Mouse (Mus musculus) testis, postnatal 10 days (tissue): ENCODE data around the gene Strbp.
"Not testable (repeated sequence)": the region's sequence is repeated elsewhere in the genome, so short reads cannot be mapped to it uniquely, and the experiment has no call there.

Source experiments
- DNase-seq: peaks from one replicate; pipeline ENCODE4 v3.0.0; 2021; ENCODE audit warnings: low spot score

Gene Strbp

GRCm38 (mm10) chr2:37519286-37519640 is 184.4 kb downstream of the Strbp start:
- DNase-seq: no peak

DNA sequence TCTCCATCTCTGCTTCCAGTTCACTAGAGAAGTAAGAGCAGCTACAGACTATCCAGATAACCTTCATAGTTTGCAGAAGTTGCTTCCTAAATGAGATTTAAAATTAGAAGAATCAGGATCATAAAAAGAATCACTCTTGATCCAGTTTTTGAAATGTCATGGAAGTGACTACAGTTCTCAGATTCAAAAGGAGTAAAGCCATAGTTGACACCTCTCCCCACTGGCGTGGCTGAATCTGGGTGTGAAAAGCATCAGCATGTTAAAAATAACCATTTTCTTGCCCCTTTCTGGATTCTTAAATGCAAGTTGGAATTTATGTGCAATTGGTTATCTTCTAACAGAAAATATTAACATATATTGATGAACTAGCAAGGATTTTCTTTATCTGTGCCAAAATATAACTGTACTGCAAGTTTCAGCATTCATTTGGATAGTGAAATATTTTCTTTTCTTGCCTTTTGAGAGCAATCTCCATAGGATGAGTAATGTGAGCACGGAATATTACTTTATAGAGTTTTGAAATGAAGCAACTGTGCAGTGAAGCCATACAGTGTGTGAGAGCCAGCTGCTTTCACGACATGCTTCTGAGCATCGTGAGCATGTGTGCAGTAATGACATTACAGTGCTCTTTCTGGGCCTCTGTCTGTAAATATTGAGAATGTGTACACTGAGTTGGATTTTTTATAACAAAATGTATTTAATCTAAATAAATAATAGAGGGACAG is 184.9 kb downstream of the Strbp start:
- DNase-seq: no peak

DNA sequence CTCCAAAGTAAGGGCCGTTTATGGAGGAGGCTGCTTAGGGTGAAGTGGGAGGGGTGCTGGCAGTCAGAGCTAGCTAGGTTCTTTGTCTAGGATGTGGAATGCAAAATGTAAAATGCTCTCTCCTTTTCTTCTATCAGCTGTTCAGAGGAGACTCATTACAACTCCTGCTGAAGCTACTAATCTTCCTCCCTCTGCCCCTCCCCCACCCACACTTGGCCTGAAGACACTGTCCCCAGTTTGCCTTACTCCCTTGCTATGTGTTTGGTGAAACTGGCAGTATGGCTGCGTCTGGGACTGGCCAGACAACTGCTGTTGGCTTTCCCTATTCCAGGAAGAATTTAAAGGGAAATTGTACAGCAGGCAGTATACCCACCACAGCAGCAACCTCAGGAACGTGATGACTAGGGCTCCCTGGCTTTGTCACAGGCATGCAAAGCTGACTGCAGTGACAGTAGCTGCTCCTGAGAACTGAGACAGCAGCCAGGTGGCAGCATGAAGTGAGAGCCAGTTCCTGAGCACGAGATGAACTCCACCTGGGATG is 186.7 kb downstream of the Strbp start:
- DNase-seq: peak; percentile 58

DNA sequence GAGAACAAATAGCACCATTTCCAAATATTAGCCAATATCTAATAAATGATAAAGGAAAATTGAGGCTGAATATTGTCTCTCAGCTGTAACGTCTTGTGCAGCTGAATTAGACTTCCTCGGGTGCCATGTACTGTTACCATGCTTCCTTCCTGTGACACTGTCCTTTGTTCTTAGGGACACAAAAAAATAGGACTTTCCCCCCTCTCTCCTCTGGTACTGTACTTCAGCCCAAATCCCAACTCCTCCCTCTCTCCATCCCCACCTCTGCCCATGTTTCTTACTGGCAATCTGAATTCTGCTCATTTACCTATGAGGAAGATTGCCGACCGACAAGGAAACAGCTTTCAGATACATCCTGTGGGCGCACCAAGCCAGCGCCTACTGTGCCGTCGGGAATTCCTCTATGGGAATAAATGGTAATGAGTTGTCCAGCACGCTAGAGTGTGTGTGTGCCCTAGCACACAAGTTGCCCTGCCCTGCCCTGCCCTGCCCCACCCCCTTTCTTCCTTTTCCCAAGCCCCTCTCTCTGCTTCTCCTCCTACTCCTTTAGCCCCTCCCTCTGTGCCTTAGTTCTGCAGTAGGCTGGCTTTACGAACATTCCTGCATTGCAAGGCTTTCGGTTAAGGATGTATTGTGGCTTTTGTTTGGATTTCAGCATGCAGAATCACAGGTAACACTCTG is 187.5 kb downstream of the Strbp start, which contains the start of gene Gpr21:
Gene Gpr21 (plus strand): TSS at position 303 of the 681 bp plus-strand sequence.
- no peak for DNase-seq

GRCm38 (mm10) chr2:37511134-37511901 is 192.3 kb downstream of the Strbp start:
- no peak for DNase-seq

DNA sequence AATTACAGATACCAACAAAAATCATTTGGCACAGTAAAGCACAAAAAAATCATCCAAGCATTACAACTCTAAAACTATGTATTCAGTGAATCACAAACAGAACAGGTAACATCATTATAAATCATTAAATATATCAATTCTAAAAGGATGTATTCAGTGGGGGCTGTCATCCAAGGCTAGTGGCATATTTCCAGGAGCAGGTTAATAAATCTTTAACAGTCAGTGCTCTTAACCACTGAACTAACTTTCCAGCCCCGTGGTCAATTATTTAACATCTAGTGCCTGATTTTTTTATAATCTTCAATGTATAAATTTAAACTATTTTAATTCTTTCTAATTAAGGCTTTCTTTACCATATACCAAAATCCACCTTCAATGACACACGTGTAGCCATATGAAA is 197.8 kb downstream of the Strbp start:
- not testable (repeated sequence) for DNase-seq

GRCm38 (mm10) chr2:37497321-37497720 is 206.3 kb downstream of the Strbp start:
- DNase-seq: no peak

DNA sequence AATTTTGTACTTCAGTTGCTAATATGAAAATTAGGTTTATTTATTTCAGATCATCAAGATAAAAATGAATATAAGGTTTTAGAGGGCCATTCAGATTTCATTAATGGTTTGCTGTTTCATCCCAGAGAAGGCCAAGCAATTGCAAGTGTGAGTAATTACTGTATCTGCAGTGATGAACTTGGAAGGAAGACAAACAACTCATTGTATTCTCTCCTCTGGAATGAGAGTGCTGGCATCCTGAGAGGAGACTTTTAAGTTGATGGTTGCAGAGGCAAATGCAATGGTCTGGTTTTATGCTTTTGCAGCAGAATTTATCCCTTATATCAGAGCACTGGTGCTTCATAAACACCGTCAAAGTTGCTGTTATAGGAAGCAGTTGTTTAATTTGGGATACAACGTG is 214.7 kb downstream of the Strbp start:
- DNase-seq: no peak

- no peak for DNase-seq
These were observed 217.3 kb downstream of the Strbp start for GRCm38 (mm10) chr2:37486408-37486807.

DNA sequence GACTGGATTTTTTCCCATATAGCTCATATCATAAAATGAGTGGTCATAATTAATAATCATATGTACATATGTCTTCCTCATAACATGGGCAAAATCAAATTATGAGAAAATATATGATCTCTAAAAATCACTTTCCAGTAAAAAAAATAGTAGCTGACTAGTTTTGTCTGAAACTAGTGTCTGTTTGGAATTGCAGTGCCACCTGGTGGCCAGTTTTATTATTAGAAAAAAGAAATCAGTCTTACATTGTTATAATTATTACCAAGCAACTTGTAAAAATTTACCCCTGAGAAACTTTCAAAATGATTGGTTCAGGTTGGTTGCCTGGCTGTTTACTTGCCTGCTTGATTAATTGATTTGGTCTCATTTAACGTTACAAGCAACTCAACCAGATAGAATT is 218.3 kb downstream of the Strbp start:
- peak; percentile 46 for DNase-seq

DNA sequence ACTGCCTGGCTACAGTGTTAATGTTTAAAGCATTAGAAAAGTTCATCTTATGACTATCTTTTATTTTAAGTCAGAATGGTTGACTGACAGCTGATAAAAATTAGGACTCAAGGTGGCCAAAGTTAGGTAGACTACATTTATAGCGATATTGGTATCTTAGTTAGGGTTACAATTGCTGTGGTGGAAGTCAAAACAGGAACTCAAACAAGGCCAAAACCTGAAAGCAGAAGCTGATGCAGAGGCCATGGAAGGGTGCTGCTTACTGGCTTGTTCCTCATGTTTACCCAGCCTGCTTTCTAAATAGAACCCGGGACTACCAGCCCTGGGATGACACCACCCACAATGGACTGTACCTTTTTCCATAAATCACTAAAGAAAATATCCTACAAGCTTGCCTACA is 219.5 kb downstream of the Strbp start:
- no peak for DNase-seq

DNA sequence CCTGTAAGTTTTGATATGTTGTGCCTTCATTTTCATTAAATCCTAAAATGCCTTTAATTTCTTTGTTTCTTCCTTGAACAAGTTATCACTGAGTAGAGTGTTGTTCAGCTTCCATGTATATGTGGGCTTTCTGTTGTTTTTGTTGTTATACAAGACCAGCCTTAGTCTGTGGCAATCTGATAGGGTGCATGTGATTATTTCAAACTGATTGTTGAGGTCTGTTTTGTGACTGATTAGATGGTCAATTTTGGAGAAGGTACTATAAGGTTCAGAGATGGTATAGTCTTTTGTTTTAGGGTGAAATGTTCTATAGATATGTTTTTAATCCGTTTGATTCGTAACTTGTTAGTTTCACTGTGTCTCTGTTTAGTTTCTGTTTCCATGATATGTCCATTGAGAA is 223.6 kb downstream of the Strbp start:
- no peak for DNase-seq

DNA sequence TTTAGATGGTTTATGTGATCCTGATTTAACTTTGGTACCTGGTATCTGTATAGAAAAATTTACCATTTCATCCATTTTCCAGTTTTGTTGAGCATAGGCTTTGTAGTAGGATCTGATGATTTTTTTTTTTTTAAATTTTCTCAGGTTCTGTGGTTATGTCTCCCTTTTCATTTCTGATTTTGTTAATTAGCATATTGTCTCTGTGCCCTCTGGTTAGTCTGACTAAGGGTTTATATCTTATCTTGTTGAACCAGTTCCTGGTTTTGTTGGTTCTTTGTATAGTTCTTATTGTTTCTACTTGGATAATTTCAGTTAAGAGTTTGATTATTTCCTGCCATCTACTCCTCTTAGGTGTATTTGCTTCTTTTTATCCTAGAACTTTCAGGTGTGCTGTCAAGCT is 224.1 kb downstream of the Strbp start:
- no peak for DNase-seq

DNA sequence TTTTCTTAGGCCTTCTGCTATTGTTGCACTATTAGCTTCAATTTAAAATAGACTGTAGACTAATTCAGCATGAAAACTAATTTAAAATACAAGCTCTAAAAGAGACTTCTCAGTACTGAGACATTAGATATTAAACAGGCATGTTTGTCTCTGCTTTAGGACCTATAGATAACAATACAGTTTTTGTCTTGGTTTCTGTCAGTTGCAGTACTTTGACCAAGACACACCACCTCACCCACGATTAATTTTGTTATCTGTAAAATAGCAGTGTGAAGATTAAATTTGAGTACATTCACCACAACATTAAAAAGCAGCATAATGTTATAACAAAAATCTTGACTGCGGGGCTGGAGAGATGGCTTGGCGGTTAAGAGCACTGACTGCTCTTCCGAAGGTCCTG is 237.4 kb downstream of the Strbp start:
- no peak for DNase-seq

- DNase-seq: no peak
These were observed 243.0 kb downstream of the Strbp start for GRCm38 (mm10) chr2:37460707-37461106.

- no peak for DNase-seq
These were observed 251.3 kb downstream of the Strbp start for GRCm38 (mm10) chr2:37452376-37452760.

- peak; percentile 94 for DNase-seq
These were observed 251.8 kb downstream of the Strbp start for GRCm38 (mm10) chr2:37451667-37452375.

DNA sequence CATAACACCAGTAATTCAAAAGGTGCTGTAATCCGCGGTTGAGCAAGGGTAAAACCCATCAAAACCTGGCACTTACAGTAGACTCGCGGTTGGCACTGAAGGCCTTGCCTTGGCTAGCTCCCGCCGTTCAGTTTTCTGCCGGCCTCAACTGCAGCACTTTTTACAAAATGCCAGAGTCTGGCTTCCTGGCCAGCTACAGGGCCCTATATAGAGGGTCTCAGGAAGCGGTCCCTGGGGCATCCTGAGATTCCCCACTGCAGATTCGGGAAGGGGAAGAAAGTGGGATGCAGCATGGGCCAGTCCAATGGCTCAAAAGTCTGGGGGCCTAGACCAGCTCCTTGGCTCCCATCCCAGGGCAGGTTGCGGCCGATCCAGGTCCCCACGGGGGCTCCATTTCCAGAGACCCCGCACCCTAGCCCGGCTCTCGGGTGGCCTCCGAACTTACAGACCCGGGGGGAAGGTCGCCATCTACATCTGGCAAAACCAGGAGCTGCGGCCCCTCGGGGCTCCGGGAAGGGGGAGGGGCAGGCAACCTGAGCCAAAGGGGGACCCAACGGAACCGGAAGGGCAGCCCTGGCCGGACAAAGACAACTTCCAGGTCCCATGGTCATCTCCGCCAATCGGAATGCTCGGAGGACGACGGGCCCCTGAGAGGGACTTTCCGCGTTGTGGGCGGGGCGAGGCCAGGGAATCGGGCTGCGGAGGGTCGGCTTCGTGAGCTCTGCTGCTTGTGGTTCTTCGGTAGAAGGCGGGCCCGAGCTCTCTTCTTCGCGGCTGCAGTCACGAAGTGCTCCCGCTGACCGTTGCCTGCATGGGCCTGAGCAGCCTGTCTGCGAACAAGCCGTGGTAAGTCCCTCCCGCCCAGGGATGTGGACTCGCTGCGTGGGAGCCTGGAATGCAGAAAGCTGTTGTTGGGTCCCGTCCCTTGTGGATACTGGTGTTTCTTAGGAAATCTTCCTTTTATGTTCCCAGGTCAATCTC is 260.8 kb downstream of the Strbp start, which contains the start of the genes Zbtb26, Zbtb6 and Rabgap1:
Gene Zbtb26 (minus strand): TSS at position 525 of the 981 bp plus-strand sequence.
Gene Zbtb6 (minus strand): TSS at position 561 of the 981 bp plus-strand sequence.
Gene Rabgap1 (plus strand): TSS at position 669 of the 981 bp plus-strand sequence.
- DNase-seq: peak; percentile 98
